ENCODE assay signal across 8 mouse cellular contexts in genomic region chr2:152332101-152332825, GRCm38 (mm10). TPM values are rescaled to one million over a fixed set of nuclear protein-coding genes. Genes with fewer than 3 reads are reported as not detected.
DNase-seq lines count a peak whose midpoint lies in the region; ATAC-seq and TF ChIP-seq lines count a peak whose summit lies in the region.

TSS of gene Rbck1 (minus strand) at chr2:152332653.

- H3K36me3 ChIP-seq in hindbrain, embryonic 14.5 days (replicated peaks; ENCODE audit: control insufficient read depth, insufficient read depth) = peaks cover 28% of the 10 kb centered on the region

- H3K9me3 ChIP-seq in hindbrain, embryonic 14.5 days (ENCODE audit: control insufficient read depth, low read length) = no peaks in the 10 kb centered on the region

- peaks cover 19% of the 10 kb centered on the region for H3K4me1 ChIP-seq in hindbrain, embryonic 14.5 days (replicated peaks; ENCODE audit: control insufficient read depth, insufficient read depth, low read length)

- H3K27ac ChIP-seq in hindbrain, embryonic 14.5 days = peak within 1 kb of the TSS; percentile 78

- H3K4me2 ChIP-seq in hindbrain, embryonic 14.5 days (replicated peaks) = peak within 1 kb of the TSS; percentile 69

- in situ Hi-C loops in Patski (cut with MboI; ENCODE audit: low pct_unique_long_range_greater_than_20kb) = loop anchor here (25.0 kb wide), 1 partner anchor 420 kb away; the partner anchor contains the start of gene Angpt4

- no peaks in the 10 kb centered on the region for H3K27me3 ChIP-seq in Patski
- no peaks in the 10 kb centered on the region for H3K27me3 ChIP-seq in hindbrain, embryonic 14.5 days (ENCODE audit: control insufficient read depth, insufficient read depth, low read length)

- peak within 1 kb of the TSS; percentile 85 for H3K9ac ChIP-seq in hindbrain, embryonic 14.5 days

- under 1% methylated on average over 53 of the region's 54 CpGs for WGBS in hindbrain, embryonic 14.5 days

- peak; percentile 91 for ATAC-seq in Patski
- peak; percentile 97 for ATAC-seq in hindbrain, embryonic 14.5 days (ENCODE audit: low FRiP score)

- peak within 1 kb of the TSS; percentile 76 for H3K4me3 ChIP-seq in hindbrain, embryonic 14.5 days (replicated peaks; ENCODE audit: low read length)

- DNase-seq in Patski (ENCODE audit: low read depth, low spot score) = peak; percentile 68
- peak; percentile 96 to 97 for DNase-seq in cerebellum, postnatal 10 days
- peak; percentile 71 to 76 for DNase-seq in frontal cortex, postnatal 25 days (ENCODE audit: low spot score in 2 of 2)
- peak; percentile 85 for DNase-seq in hindbrain, embryonic 14.5 days (ENCODE audit: low spot score)
- peak; percentile 86 to 89 for DNase-seq in layer of hippocampus, postnatal 36 days
- DNase-seq in lung, postnatal 36 days = peak; percentile 90
- peak; percentile 96 for DNase-seq in retina, postnatal 1 day
- DNase-seq in urinary bladder, adult 2 months (ENCODE audit: low spot score) = peak; percentile 88

- CTCF ChIA-PET in Patski (lab: Charles Lee) = interaction anchor here (2.1 kb wide), 1 partner anchor 12 kb away, joined by 18 read pairs; the partner anchor contains the start of gene Trib3

- POLR2A ChIA-PET in Patski (lab: Charles Lee) = interaction anchor here (0.7 to 1.4 kb wide), 2 partner anchors 16 to 56 kb away, joined by 3 to 5 read pairs; no protein-coding TSS in a partner anchor

- TF ChIP-seq CTCF in Patski (IDR thresholded peaks at IDR 0.05) = no peak

RNA-seq across cellular contexts. Expression of gene Rbck1, which starts in this region (rescaled TPM):
- 101 TPM for polyA plus RNA-seq in Patski (2021)
- 93.7 and 95.3 TPM in 2 replicates for polyA plus RNA-seq in hindbrain, embryonic 14.5 days (2014; fragmentation: Nextera tagmentation; extraction: Ambion mirVana)
- 100 to 1,000 TPM; 103 to 109 TPM for total RNA-seq in layer of hippocampus, postnatal 36 days (2021)
- polyA plus RNA-seq in urinary bladder, adult 2 months (2012; rRNA removed) = 110 and 132 TPM in 2 replicates

Comparison
In these comparisons a context has a peak if more than half of its experiments do, and no peak if none do; other contexts are left out.
1. Peak in every context shown above with its lines: DNase-seq, ATAC-seq, H3K4me3 ChIP-seq and H3K27ac ChIP-seq.